Mouse (Mus musculus): ENCODE measurements around the gene Megf8.

Megf8 gene

GRCm38 (mm10) chr7:25279076-25279860, 37.7 kb upstream of the Megf8 start:
- peak; percentile 84 to 85 for DNase-seq (ENCODE audit: low spot score in 2 of 2)

GRCm38 (mm10) chr7:25279861-25280791, 36.8 kb upstream of the Megf8 start:
- DNase-seq (ENCODE audit: low spot score in 2 of 2): no peak

GRCm38 (mm10) chr7:25281166-25281733, 35.7 kb upstream of the Megf8 start:
- DNase-seq (ENCODE audit: low spot score in 2 of 2): no peak

GRCm38 (mm10) chr7:25281734-25282601, 35.0 kb upstream of the Megf8 start:
- DNase-seq (ENCODE audit: low spot score in 2 of 2): peak; percentile 92 to 94

GRCm38 (mm10) chr7:25282731-25283211, 34.2 kb upstream of the Megf8 start:
- DNase-seq (ENCODE audit: low spot score in 2 of 2): no peak

- no peak for DNase-seq (ENCODE audit: low spot score in 2 of 2)
These were observed 33.3 kb upstream of the Megf8 start for GRCm38 (mm10) chr7:25283637-25284036.

GRCm38 (mm10) chr7:25284171-25284570, 32.8 kb upstream of the Megf8 start:
- no peak for DNase-seq (ENCODE audit: low spot score in 2 of 2)

- no peak for DNase-seq (ENCODE audit: low spot score in 2 of 2)
These were observed 32.2 kb upstream of the Megf8 start for GRCm38 (mm10) chr7:25284766-25285165.

- no peak for DNase-seq (ENCODE audit: low spot score in 2 of 2)
These were observed 31.3 kb upstream of the Megf8 start for GRCm38 (mm10) chr7:25285511-25286238.

GRCm38 (mm10) chr7:25286989-25287388, 30.0 kb upstream of the Megf8 start:
- DNase-seq (ENCODE audit: low spot score in 2 of 2): no peak

- no peak for DNase-seq (ENCODE audit: low spot score in 2 of 2)
These were observed 29.0 kb upstream of the Megf8 start for GRCm38 (mm10) chr7:25288011-25288410.

GRCm38 (mm10) chr7:25288721-25289120, 28.2 kb upstream of the Megf8 start:
- no peak for DNase-seq (ENCODE audit: low spot score in 2 of 2)

- no peak for DNase-seq (ENCODE audit: low spot score in 2 of 2)
These were observed 27.0 kb upstream of the Megf8 start for GRCm38 (mm10) chr7:25289925-25290324.

GRCm38 (mm10) chr7:25290463-25290862, 26.5 kb upstream of the Megf8 start:
- DNase-seq (ENCODE audit: low spot score in 2 of 2): no peak

GRCm38 (mm10) chr7:25290911-25291310, 26.1 kb upstream of the Megf8 start:
- DNase-seq (ENCODE audit: low spot score in 2 of 2): no peak

GRCm38 (mm10) chr7:25292107-25292506, 24.9 kb upstream of the Megf8 start:
- no peak for DNase-seq (ENCODE audit: low spot score in 2 of 2)

- DNase-seq (ENCODE audit: low spot score in 2 of 2): no peak
These were observed 23.7 kb upstream of the Megf8 start for GRCm38 (mm10) chr7:25293191-25293739.

GRCm38 (mm10) chr7:25294495-25294894, 22.5 kb upstream of the Megf8 start:
- DNase-seq (ENCODE audit: low spot score in 2 of 2): no peak

- DNase-seq (ENCODE audit: low spot score in 2 of 2): no peak
These were observed 21.8 kb upstream of the Megf8 start for GRCm38 (mm10) chr7:25294960-25295722.
